Mouse (Mus musculus) limb, embryonic 15.5 days (tissue): ENCODE results near the gene Ubtd2. TPM values are rescaled to one million over a fixed set of nuclear protein-coding genes. Genes with fewer than 3 reads are reported as not detected.

Experiments
- ATAC-seq: fragments of 200-750 bp; cut with Nextera tagmentation; 2 replicates; pipeline ENCODE4 v1.8.0; 2017; ENCODE audit warnings: low read depth, moderate TSS enrichment; ENCODE audit not compliant: insufficient number of reproducible peaks, low FRiP score, low TSS enrichment
- H3K27ac ChIP-seq: fragments of 300-500 bp; sonication (generic); 2 replicates; pipeline ENCODE4 v1.5.1; 2015; ENCODE audit warnings: moderate library complexity, mild to moderate bottlenecking, inconsistent platforms
- H3K27me3 ChIP-seq: fragments of 300-500 bp; sonication (generic); 2 replicates; pipeline ENCODE4 v1.6.1; 2015; ENCODE audit warnings: inconsistent platforms
- H3K36me3 ChIP-seq: fragments of 300-500 bp; sonication (generic); 2 replicates; pipeline ENCODE4 v1.6.1; 2015; ENCODE audit warnings: inconsistent platforms
- H3K4me1 ChIP-seq: fragments of 300-500 bp; sonication (generic); 2 replicates; pipeline ENCODE4 v1.6.1; 2015; ENCODE audit warnings: inconsistent platforms
- H3K4me2 ChIP-seq: fragments of 300-500 bp; sonication (generic); 2 replicates; pipeline ENCODE4 v1.6.1; 2015; ENCODE audit warnings: mild to moderate bottlenecking, inconsistent platforms
- H3K4me3 ChIP-seq: fragments of 300-500 bp; sonication (generic); 2 replicates; pipeline ENCODE4 v1.5.1; 2015; ENCODE audit warnings: mild to moderate bottlenecking, inconsistent platforms
- H3K9ac ChIP-seq: fragments of 300-500 bp; sonication (generic); 2 replicates; pipeline ENCODE4 v1.6.1; 2015; ENCODE audit warnings: inconsistent platforms
- H3K9me3 ChIP-seq: fragments of 300-500 bp; sonication (generic); 2 replicates; pipeline ENCODE4 v1.6.1; 2016; ENCODE audit warnings: inconsistent platforms
- WGBS: fragments of 180-500 bp; shearing (Covaris S2); methylation state at CpG from one replicate; pipeline ENCODE4 v1.1.7; 2015; 5-methylcytosine and 5-hydroxymethylcytosine counted together
- polyA plus RNA-seq: library from polyadenylated mRNA; unstranded; fragments of >200 nt; fragmentation: Nextera tagmentation; extraction: Ambion mirVana; gene quantifications from 2 replicates; pipeline ENCODE4 v1.2.1, GENCODE M21; 2015

Gene Ubtd2
- polyA plus RNA-seq, 1 experiment from 2014 or later, result 97.1 TPM

- no peak for ATAC-seq
- H3K4me1 ChIP-seq, result peaks cover 2% of the 10 kb centered on the region; the same call in 1 of the 2 replicates
- H3K9me3 ChIP-seq, result no peaks in the 10 kb centered on the region
- H3K27me3 ChIP-seq, result no peaks in the 10 kb centered on the region
- H3K9ac ChIP-seq, result no peak overlapping the region
- H3K4me2 ChIP-seq, result no peak overlapping the region
- H3K36me3 ChIP-seq, result no peaks in the 10 kb centered on the region
- no peak overlapping the region for H3K4me3 ChIP-seq
- no peak overlapping the region for H3K27ac ChIP-seq
- WGBS, result 74% methylated on average over 3 of the region's 3 CpGs
These were observed 19.6 kb downstream of the Ubtd2 start for GRCm38 (mm10) chr11:32474725-32475124.

GRCm38 (mm10) chr11:32475487-32476236 lies 20.5 kb downstream of the Ubtd2 start:
- ATAC-seq, result no peak
- Histone ChIP-seq H3K4me1 (no peaks in the 10 kb centered on the region; the same call in 1 of the 2 replicates), H3K27me3 (no peaks in the 10 kb centered on the region), H3K9me3 (no peaks in the 10 kb centered on the region), H3K9ac (no peak overlapping the region), H3K4me2 (no peak overlapping the region), H3K4me3 (no peak overlapping the region), H3K36me3 (no peaks in the 10 kb centered on the region), H3K27ac (no peak overlapping the region)
- WGBS, result 76% methylated on average over 5 of the region's 5 CpGs

GRCm38 (mm10) chr11:32481525-32481924 lies 26.4 kb downstream of the Ubtd2 start:
- no peak overlapping the region for H3K9ac ChIP-seq
- no peak for ATAC-seq
- no peaks in the 10 kb centered on the region for H3K36me3 ChIP-seq
- WGBS, result 68% methylated on average over 2 of the region's 2 CpGs
- H3K4me2 ChIP-seq, result no peak overlapping the region
- no peaks in the 10 kb centered on the region for H3K27me3 ChIP-seq
- H3K9me3 ChIP-seq, result no peaks in the 10 kb centered on the region
- H3K27ac ChIP-seq, result no peak overlapping the region
- 0 out of 2 replicates have a peak, but pooled peaks cover under 1% of the 10 kb centered on the region for H3K4me1 ChIP-seq
- no peak overlapping the region for H3K4me3 ChIP-seq

GRCm38 (mm10) chr11:32485290-32485689 lies 30.1 kb downstream of the Ubtd2 start:
- no peak for ATAC-seq

GRCm38 (mm10) chr11:32486621-32487020 lies 31.5 kb downstream of the Ubtd2 start:
- no peak overlapping the region for H3K4me3 ChIP-seq
- no peak for ATAC-seq
- H3K4me1 ChIP-seq, result peaks cover 12% of the 10 kb centered on the region; the same call in 1 of the 2 replicates
- WGBS, result 32% methylated on average over 3 of the region's 3 CpGs
- no peak overlapping the region for H3K4me2 ChIP-seq
- H3K27me3 ChIP-seq, result no peaks in the 10 kb centered on the region
- H3K27ac ChIP-seq, result no peak overlapping the region
- H3K9ac ChIP-seq, result no peak overlapping the region
- H3K9me3 ChIP-seq, result no peaks in the 10 kb centered on the region
- H3K36me3 ChIP-seq, result 0 out of 2 replicates have a peak, but pooled peaks cover 2% of the 10 kb centered on the region

More at GRCm38 (mm10) chr11:32485290-32485689, 30.1 kb downstream of the Ubtd2 start:
- Histone ChIP-seq H3K4me3 (no peak overlapping the region), H3K36me3 (0 out of 2 replicates have a peak, but pooled peaks cover 2% of the 10 kb centered on the region), H3K27me3 (no peaks in the 10 kb centered on the region), H3K27ac (no peak overlapping the region), H3K4me2 (no peak overlapping the region), H3K9me3 (no peaks in the 10 kb centered on the region), H3K9ac (no peak overlapping the region), H3K4me1 (peaks cover 12% of the 10 kb centered on the region; the same call in 1 of the 2 replicates)
- 68% methylated on average over 3 of the region's 3 CpGs for WGBS

GRCm38 (mm10) chr11:32487501-32487900 lies 32.3 kb downstream of the Ubtd2 start:
- no peak overlapping the region for H3K4me2 ChIP-seq

GRCm38 (mm10) chr11:32488344-32488743 lies 33.2 kb downstream of the Ubtd2 start:
- no peak overlapping the region for H3K4me3 ChIP-seq
- H3K27ac ChIP-seq, result peak overlapping the region; percentile 29; the same call in 1 of the 2 replicates
- no peak overlapping the region for H3K9ac ChIP-seq
- H3K27me3 ChIP-seq, result no peaks in the 10 kb centered on the region
- ATAC-seq, result no peak
- 0 out of 2 replicates have a peak, but pooled peaks cover 2% of the 10 kb centered on the region for H3K36me3 ChIP-seq
- no peaks in the 10 kb centered on the region for H3K9me3 ChIP-seq
- peaks cover 12% of the 10 kb centered on the region; the same call in 1 of the 2 replicates for H3K4me1 ChIP-seq
- H3K4me2 ChIP-seq, result no peak overlapping the region

More at GRCm38 (mm10) chr11:32487501-32487900, 32.3 kb downstream of the Ubtd2 start:
- Histone ChIP-seq H3K9ac (no peak overlapping the region), H3K9me3 (no peaks in the 10 kb centered on the region), H3K27ac (0 out of 2 replicates have a peak overlapping the region, but pooled peaks have one; percentile 17), H3K27me3 (no peaks in the 10 kb centered on the region), H3K4me3 (no peak overlapping the region), H3K36me3 (0 out of 2 replicates have a peak, but pooled peaks cover 2% of the 10 kb centered on the region), H3K4me1 (peaks cover 12% of the 10 kb centered on the region; the same call in 1 of the 2 replicates)
- no peak for ATAC-seq
- 92% methylated on average over 3 of the region's 3 CpGs for WGBS

GRCm38 (mm10) chr11:32488808-32489670 lies 33.9 kb downstream of the Ubtd2 start:
- Histone ChIP-seq H3K36me3 (0 out of 2 replicates have a peak, but pooled peaks cover 2% of the 10 kb centered on the region), H3K4me2 (no peak overlapping the region), H3K9ac (no peak overlapping the region), H3K9me3 (no peaks in the 10 kb centered on the region), H3K4me3 (no peak overlapping the region), H3K4me1 (peaks cover 12% of the 10 kb centered on the region; the same call in 1 of the 2 replicates), H3K27ac (peak overlapping the region; percentile 23; the same call in 1 of the 2 replicates), H3K27me3 (no peaks in the 10 kb centered on the region)
- no peak for ATAC-seq
- 75% methylated on average over 5 of the region's 5 CpGs for WGBS

- Histone ChIP-seq H3K4me2 (no peak overlapping the region), H3K4me1 (peaks cover 12% of the 10 kb centered on the region; the same call in 1 of the 2 replicates), H3K27ac (no peak overlapping the region), H3K4me3 (no peak overlapping the region), H3K9me3 (no peaks in the 10 kb centered on the region), H3K27me3 (no peaks in the 10 kb centered on the region), H3K9ac (no peak overlapping the region), H3K36me3 (0 out of 2 replicates have a peak, but pooled peaks cover 2% of the 10 kb centered on the region)
- ATAC-seq, result no peak
- WGBS, result 93% methylated on average over 2 of the region's 2 CpGs
These were observed 35.9 kb downstream of the Ubtd2 start for GRCm38 (mm10) chr11:32491079-32491478.

- H3K27ac ChIP-seq, result no peak overlapping the region
- H3K9ac ChIP-seq, result no peak overlapping the region
- H3K4me1 ChIP-seq, result peaks cover 10% of the 10 kb centered on the region
- no peak overlapping the region for H3K4me3 ChIP-seq
- no peak overlapping the region for H3K4me2 ChIP-seq
- no peaks in the 10 kb centered on the region for H3K36me3 ChIP-seq
- no peaks in the 10 kb centered on the region for H3K27me3 ChIP-seq
- no peak for ATAC-seq
- H3K9me3 ChIP-seq, result no peaks in the 10 kb centered on the region
These were observed 38.1 kb downstream of the Ubtd2 start for GRCm38 (mm10) chr11:32493312-32493711.

- H3K27ac ChIP-seq, result no peak overlapping the region
- H3K4me3 ChIP-seq, result no peak overlapping the region
- H3K9me3 ChIP-seq, result no peaks in the 10 kb centered on the region
- H3K4me2 ChIP-seq, result no peak overlapping the region
- 81% methylated on average over 2 of the region's 2 CpGs for WGBS
- ATAC-seq, result no peak
- peaks cover 10% of the 10 kb centered on the region for H3K36me3 ChIP-seq
- no peaks in the 10 kb centered on the region; the same call in 1 of the 2 replicates for H3K4me1 ChIP-seq
- H3K9ac ChIP-seq, result no peak overlapping the region
- no peaks in the 10 kb centered on the region for H3K27me3 ChIP-seq
These were observed 40.1 kb downstream of the Ubtd2 start for GRCm38 (mm10) chr11:32495283-32495682.
